Mouse (Mus musculus) C2C12 (cell line): ENCODE results near the gene Cd164.

ENCODE experiments used
- CEBPB ChIP-seq: IDR thresholded peaks from one replicate; pipeline ENCODE4 v1.6.1; 2011; ENCODE audit warnings: low read depth, mild to moderate bottlenecking, control low read depth, moderate library complexity
- CTCF ChIP-seq: IDR thresholded peaks from one replicate; pipeline ENCODE4 v1.5.1; 2011; ENCODE audit not compliant: control insufficient read depth, insufficient read depth, insufficient read length
- MAX ChIP-seq: IDR thresholded peaks from one replicate; pipeline ENCODE4 v1.6.1; 2011; ENCODE audit warnings: mild to moderate bottlenecking, control low read depth

- TF ChIP-seq CTCF (no peak), CEBPB (no peak), MAX (no peak)
Observed at GRCm38 (mm10) chr10:41514921-41515320, 4.3 kb upstream of the Cd164 start.
